In the genomic region with DNA sequence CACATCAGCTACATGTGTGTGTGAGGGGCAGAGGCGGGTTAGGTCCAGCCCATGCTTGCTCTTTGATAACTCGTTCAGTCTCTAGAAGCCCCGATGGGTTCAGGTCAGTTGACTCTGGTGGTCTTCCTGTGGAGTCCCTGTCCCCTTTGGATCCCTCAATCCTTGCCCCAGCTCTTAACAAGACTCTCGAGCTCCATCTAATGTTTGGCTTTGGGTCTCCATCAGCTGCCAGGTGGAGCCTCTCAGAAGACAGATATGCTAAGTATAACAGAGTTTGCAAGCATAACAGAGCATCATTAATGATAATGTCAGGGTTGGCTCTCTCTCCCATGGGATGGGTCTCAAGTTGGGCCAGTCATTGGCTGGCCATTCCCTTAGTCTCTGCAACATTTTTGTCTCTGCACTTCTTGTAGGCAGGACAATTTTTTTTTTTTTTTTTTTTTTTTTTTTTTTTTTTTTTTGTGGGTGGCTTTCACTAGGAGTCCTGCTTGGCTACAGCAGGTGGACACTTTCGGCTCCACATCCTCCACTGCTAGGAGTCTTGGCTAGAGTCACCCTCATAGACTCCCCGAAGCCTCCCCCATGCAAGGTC, we compare ENCODE assay signal across 27 mouse cellular contexts. TPM values are rescaled to one million over a fixed set of nuclear protein-coding genes. Genes with fewer than 3 reads are reported as not detected.
DNase-seq lines count a peak whose midpoint lies in the region; ATAC-seq and TF ChIP-seq lines count a peak whose summit lies in the region.
"Had no signal": no experiment of that assay in that cellular context is flagged by ENCODE, and none has a peak within 500 bp of the region (broad histone marks: within the 10 kb centered on the region; RNA-seq: fewer than 3 reads in every experiment).

No protein-coding gene starts in this region.

- H3K4me2 ChIP-seq in kidney, postnatal 0 days (ENCODE audit: low read length): no peak overlapping the region
- no peak overlapping the region for H3K4me2 ChIP-seq in kidney, embryonic 16.5 days (replicated peaks; ENCODE audit: low read depth, low read length)
- no peak overlapping the region for H3K4me2 ChIP-seq in CH12.LX (ENCODE audit: insufficient read depth, low read depth, poor library complexity, severe bottlenecking)
- H3K4me2 ChIP-seq: forebrain, embryonic 12.5 days; limb, embryonic 15.5 days; midbrain, embryonic 11.5 days had no signal

- no peak overlapping the region for H3K4me3 ChIP-seq in kidney, postnatal 0 days (replicated peaks; ENCODE audit: low read depth, low read length)
- H3K4me3 ChIP-seq in kidney, embryonic 16.5 days (ENCODE audit: low read length): no peak overlapping the region
- H3K4me3 ChIP-seq in CH12.LX (replicated peaks in 1 of 3; ENCODE audit: low read depth in 2 of 3, low read length in 2 of 3, poor library complexity in 1 of 3): no peak overlapping the region
- H3K4me3 ChIP-seq: forebrain, embryonic 12.5 days; limb, embryonic 15.5 days had no signal

- H3K27ac ChIP-seq in kidney, postnatal 0 days: no peak overlapping the region
- no peak overlapping the region for H3K27ac ChIP-seq in kidney, embryonic 16.5 days (ENCODE audit: low read length)
- no peak overlapping the region for H3K27ac ChIP-seq in CH12.LX (ENCODE audit: insufficient read depth, low read depth)
- H3K27ac ChIP-seq: forebrain, embryonic 12.5 days; limb, embryonic 15.5 days had no signal

- dilution Hi-C loops in CH12.LX (cut with MboI; ENCODE audit: extremely low pct_ligation_motif_present, extremely low pct_unique_long_range_greater_than_20kb, low sequenced_read_pairs): no loop called here

- no peak for DNase-seq in kidney, postnatal 0 days (ENCODE audit: low spot score)
- no peak for DNase-seq in CH12.LX (ENCODE audit: extremely low read depth)
- DNase-seq in ES-CJ7 (ENCODE audit: low read depth, low spot score): peak; percentile 61
- DNase-seq in adrenal gland, postnatal 36 days: no peak
- DNase-seq in adrenal gland, postnatal 10 days: no peak
- DNase-seq: adrenal gland, postnatal 14 days; cerebellum, adult 18-20 months; cerebellum, postnatal 25 days; gastrocnemius, postnatal 14 days; heart, adult 18-20 months; heart, postnatal 4 days; lung, postnatal 4 days; right cerebral cortex, adult 18-20 months; thymus, postnatal 25 days had no signal

- no peaks in the 10 kb centered on the region for H3K4me1 ChIP-seq in kidney, postnatal 0 days (replicated peaks; ENCODE audit: insufficient read depth, low read length)
- H3K4me1 ChIP-seq in kidney, embryonic 16.5 days (ENCODE audit: insufficient read depth, low read length): no peaks in the 10 kb centered on the region
- no peaks in the 10 kb centered on the region for H3K4me1 ChIP-seq in CH12.LX (ENCODE audit: control insufficient read depth in 1 of 2, insufficient read depth in 2 of 2)
- H3K4me1 ChIP-seq: forebrain, embryonic 12.5 days; limb, embryonic 15.5 days had no signal

- in situ Hi-C loops in CH12.LX (cut with MboI; ENCODE audit: low pct_ligation_motif_present, low pct_unique_long_range_greater_than_20kb, low sequenced_read_pairs): loop anchor here (25.0 kb wide), 1 partner anchor 920 kb away; no protein-coding TSS in a partner anchor

- peak; percentile 52 for TF ChIP-seq RAD21 in CH12.LX (IDR thresholded peaks at IDR 0.05; ENCODE audit: low read depth, low read length)

- no peak for TF ChIP-seq EP300 in CH12.LX (IDR thresholded peaks at IDR 0.05; ENCODE audit: low read length)

- WGBS in kidney, postnatal 0 days: 68% methylated on average over 6 of the region's 6 CpGs
- 55% methylated on average over 6 of the region's 6 CpGs for whole genome bisulfite sequencing in kidney, embryonic 16.5 days

- H3K36me3 ChIP-seq in kidney, postnatal 0 days (ENCODE audit: insufficient read depth, low read length): no peaks in the 10 kb centered on the region
- no peaks in the 10 kb centered on the region for H3K36me3 ChIP-seq in kidney, embryonic 16.5 days (ENCODE audit: insufficient read depth, low read length)
- no peaks in the 10 kb centered on the region for H3K36me3 ChIP-seq in CH12.LX (replicated peaks in 1 of 2; ENCODE audit: control insufficient read depth in 1 of 2, insufficient read depth in 1 of 2, low read length in 1 of 2)
- H3K36me3 ChIP-seq: forebrain, embryonic 12.5 days; limb, embryonic 15.5 days had no signal

- H3K27me3 ChIP-seq in kidney, postnatal 0 days (ENCODE audit: insufficient read depth, low read length): no peaks in the 10 kb centered on the region
- no peaks in the 10 kb centered on the region for H3K27me3 ChIP-seq in kidney, embryonic 16.5 days (ENCODE audit: insufficient read depth, low read length)
- no peaks in the 10 kb centered on the region for H3K27me3 ChIP-seq in CH12.LX (replicated peaks)
- H3K27me3 ChIP-seq: forebrain, embryonic 12.5 days; limb, embryonic 15.5 days had no signal

- no peak for ATAC-seq in kidney, postnatal 0 days (replicated peaks; ENCODE audit: low FRiP score, low read depth)
- no peak for ATAC-seq in kidney, embryonic 16.5 days (ENCODE audit: low FRiP score, low TSS enrichment)
- 0 out of 2 replicates have a peak, but pooled peaks have one; percentile 22 for ATAC-seq in megakaryocyte-erythroid progenitor cell, adult 5-6 weeks (replicated peaks; ENCODE audit: low FRiP score, low TSS enrichment, poor library complexity, severe bottlenecking)
- ATAC-seq: hindbrain, embryonic 16.5 days; intestine, postnatal 0 days had no signal

- H3K9me3 ChIP-seq in kidney, postnatal 0 days (replicated peaks; ENCODE audit: low read length): no peaks in the 10 kb centered on the region
- H3K9me3 ChIP-seq in kidney, embryonic 16.5 days (ENCODE audit: low read length): no peaks in the 10 kb centered on the region
- no peaks in the 10 kb centered on the region for H3K9me3 ChIP-seq in CH12.LX (replicated peaks; ENCODE audit: low read length)
- H3K9me3 ChIP-seq: forebrain, embryonic 12.5 days; limb, embryonic 15.5 days had no signal

- TF ChIP-seq POLR2A in CH12.LX (IDR thresholded peaks at IDR 0.05; ENCODE audit: low read depth, low read length): no peak

- no peak overlapping the region for H3K9ac ChIP-seq in kidney, postnatal 0 days (ENCODE audit: low read depth, low read length)
- H3K9ac ChIP-seq in kidney, embryonic 16.5 days (replicated peaks; ENCODE audit: low read length): no peak overlapping the region
- H3K9ac ChIP-seq in CH12.LX (ENCODE audit: insufficient read depth, low read depth): no peak overlapping the region
- H3K9ac ChIP-seq: forebrain, embryonic 12.5 days; limb, embryonic 15.5 days had no signal

- H3K79me2 ChIP-seq in CH12.LX (replicated peaks; ENCODE audit: control insufficient read depth, extremely low read depth, insufficient read depth, poor library complexity, severe bottlenecking): no peaks in the 10 kb centered on the region

- TF ChIP-seq CTCF in kidney, postnatal 0 days (IDR thresholded peaks at IDR 0.05; ENCODE audit: low read depth): peak; percentile 10; the same call in 1 of the 2 replicates
- TF ChIP-seq CTCF in CH12.LX (conservative IDR thresholded peaks at IDR 0.05 in 1 of 2, IDR thresholded peaks at IDR 0.05 in 1 of 2; ENCODE audit: low read depth in 2 of 2, low read length in 2 of 2): peak in 1 of 2 experiments; percentile 57; a peak in 2 of 4 replicates

TF ChIP-seq in CH12.LX, 34 proteins besides CTCF, POLR2A, EP300 and RAD21:
- TF ChIP-seq ZNF384 (IDR thresholded peaks at IDR 0.05; ENCODE audit: low read depth, low read length) (peak; percentile 82), PAX5 (IDR thresholded peaks at IDR 0.05; ENCODE audit: low read length) (no peak), SMC3 (IDR thresholded peaks at IDR 0.05; ENCODE audit: low read depth, low read length) (peak; percentile 42), HCFC1 (IDR thresholded peaks at IDR 0.05; ENCODE audit: low read depth, low read length) (no peak), ZMIZ1 (IDR thresholded peaks at IDR 0.05; ENCODE audit: low read depth, low read length) (no peak), IRF4 (IDR thresholded peaks at IDR 0.05; ENCODE audit: low read depth, low read length) (no peak)

RNA-seq across cellular contexts. Expression of a gene that starts 36.2 kb away (rescaled TPM):
- not detected in 2 replicates for polyA plus RNA-seq in kidney, postnatal 0 days (2015; fragmentation: Nextera tagmentation; extraction: Ambion mirVana)
- polyA plus RNA-seq in kidney, embryonic 16.5 days (2015; fragmentation: Nextera tagmentation; extraction: Ambion mirVana): not detected in 2 replicates
- total RNA-seq in CH12.LX (2012; rRNA removed) (not detected in 2 replicates), CH12.LX (2014; rRNA removed) (not detected in 2 replicates)
- not detected in 2 replicates for polyA plus RNA-seq in CH12.LX (2012; ENCODE audit: insufficient read length, low read depth)
- total RNA-seq in megakaryocyte-erythroid progenitor cell, adult 5-6 weeks (2014; fragmentation: Nextera tagmentation): not detected in 2 replicates
- total RNA-seq in megakaryocyte-erythroid progenitor cell, adult 5-6 weeks (2017): not detected in 2 replicates
- not detected for total RNA-seq in adrenal gland, postnatal 36 days (2021)
- total RNA-seq in adrenal gland, postnatal 10 days (2021): under 1 TPM in 1 of 2 experiments, not detected in 1; 0.36 TPM
- total RNA-seq: adrenal gland, postnatal 14 days; gastrocnemius, postnatal 14 days; heart, adult 18-20 months; heart, postnatal 4 days; monocyte, adult 5-6 weeks had no signal
- polyA plus RNA-seq: embryonic facial prominence, embryonic 11.5 days; forebrain, embryonic 12.5 days; heart, embryonic 14.5 days; hindbrain, embryonic 16.5 days; intestine, postnatal 0 days; large intestine, adult 2 months; limb, embryonic 15.5 days; liver, embryonic 16.5 days; midbrain, embryonic 11.5 days; neural tube, embryonic 11.5 days had no signal

RNA-seq across cellular contexts. Expression of a gene that starts 59.3 kb away (rescaled TPM):
- 37.0 and 47.0 TPM in 2 replicates for polyA plus RNA-seq in kidney, postnatal 0 days (2015; fragmentation: Nextera tagmentation; extraction: Ambion mirVana)
- polyA plus RNA-seq in kidney, embryonic 16.5 days (2015; fragmentation: Nextera tagmentation; extraction: Ambion mirVana): 81.7 and 83.1 TPM in 2 replicates
- total RNA-seq in CH12.LX (2012; rRNA removed) (51.0 and 69.5 TPM in 2 replicates), CH12.LX (2014; rRNA removed) (58.9 and 66.4 TPM in 2 replicates)
- polyA plus RNA-seq in CH12.LX (2012; ENCODE audit: insufficient read length, low read depth): 69.4 and 105 TPM in 2 replicates
- total RNA-seq in megakaryocyte-erythroid progenitor cell, adult 5-6 weeks (2014; fragmentation: Nextera tagmentation): 53.6 and 68.9 TPM in 2 replicates
- total RNA-seq in megakaryocyte-erythroid progenitor cell, adult 5-6 weeks (2017): 64.3 and 86.3 TPM in 2 replicates
- 10 to 100 TPM; 48.0 to 98.0 TPM for total RNA-seq in adrenal gland, postnatal 36 days (2021)
- 10 to 100 TPM; 39.5 to 41.6 TPM for total RNA-seq in adrenal gland, postnatal 10 days (2021)
